Mouse (Mus musculus): Measurements from ENCODE around the gene Hist3h2a.

Gene Hist3h2a

GRCm38 (mm10) chr11:58970831-58971530 is 16.5 kb downstream of the Hist3h2a start:
- no peak for DNase-seq

GRCm38 (mm10) chr11:58971796-58972195 is 17.3 kb downstream of the Hist3h2a start:
- DNase-seq, result no peak

GRCm38 (mm10) chr11:58974414-58974813 is 19.9 kb downstream of the Hist3h2a start:
- no peak for DNase-seq

- peak; percentile 40 for DNase-seq
These were observed 22.7 kb downstream of the Hist3h2a start for GRCm38 (mm10) chr11:58977150-58977549.

- peak; percentile 33 for DNase-seq
These were observed 23.1 kb downstream of the Hist3h2a start for GRCm38 (mm10) chr11:58977607-58978026.

GRCm38 (mm10) chr11:58978027-58978705 is 23.7 kb downstream of the Hist3h2a start, which contains the start of gene Trim11:
Gene Trim11 (plus strand): TSS chr11:58978093.
- DNase-seq, result peak; percentile 75

GRCm38 (mm10) chr11:58978706-58979030 is 24.2 kb downstream of the Hist3h2a start:
- no peak for DNase-seq

GRCm38 (mm10) chr11:58979183-58979582 is 24.7 kb downstream of the Hist3h2a start:
- DNase-seq, result no peak

- no peak for DNase-seq
These were observed 25.2 kb downstream of the Hist3h2a start for GRCm38 (mm10) chr11:58979661-58980060.

- DNase-seq, result no peak
These were observed 26.0 kb downstream of the Hist3h2a start for GRCm38 (mm10) chr11:58980381-58980990.

- peak; percentile 87 for DNase-seq
These were observed 27.3 kb downstream of the Hist3h2a start for GRCm38 (mm10) chr11:58981541-58982447.

GRCm38 (mm10) chr11:58982471-58983097 is 28.1 kb downstream of the Hist3h2a start:
- peak; percentile 72 for DNase-seq

- no peak for DNase-seq
These were observed 29.3 kb downstream of the Hist3h2a start for GRCm38 (mm10) chr11:58983691-58984341.

- peak; percentile 31 for DNase-seq
These were observed 30.2 kb downstream of the Hist3h2a start for GRCm38 (mm10) chr11:58984657-58985056.

- no peak for DNase-seq
These were observed 30.9 kb downstream of the Hist3h2a start for GRCm38 (mm10) chr11:58985299-58985917.

GRCm38 (mm10) chr11:58989166-58989565 is 34.7 kb downstream of the Hist3h2a start:
- DNase-seq, result no peak

GRCm38 (mm10) chr11:58990141-58990540 is 35.7 kb downstream of the Hist3h2a start:
- no peak for DNase-seq

GRCm38 (mm10) chr11:58990794-58991193 is 36.3 kb downstream of the Hist3h2a start:
- DNase-seq, result no peak

- no peak for DNase-seq
These were observed 37.4 kb downstream of the Hist3h2a start for GRCm38 (mm10) chr11:58991911-58992310.

- DNase-seq, result no peak
These were observed 38.7 kb downstream of the Hist3h2a start for GRCm38 (mm10) chr11:58993091-58993670.

- DNase-seq, result peak; percentile 69
These were observed 39.9 kb downstream of the Hist3h2a start for GRCm38 (mm10) chr11:58994337-58994826.
